Mouse (Mus musculus): Measurements from ENCODE around the gene Il12b.

The Il12b gene

GRCm38 (mm10) chr11:44399763-44400162 is at the start of gene Il12b:
Gene Il12b, plus strand, starts transcription at chr11:44400063.
- no peak for DNase-seq

DNA sequence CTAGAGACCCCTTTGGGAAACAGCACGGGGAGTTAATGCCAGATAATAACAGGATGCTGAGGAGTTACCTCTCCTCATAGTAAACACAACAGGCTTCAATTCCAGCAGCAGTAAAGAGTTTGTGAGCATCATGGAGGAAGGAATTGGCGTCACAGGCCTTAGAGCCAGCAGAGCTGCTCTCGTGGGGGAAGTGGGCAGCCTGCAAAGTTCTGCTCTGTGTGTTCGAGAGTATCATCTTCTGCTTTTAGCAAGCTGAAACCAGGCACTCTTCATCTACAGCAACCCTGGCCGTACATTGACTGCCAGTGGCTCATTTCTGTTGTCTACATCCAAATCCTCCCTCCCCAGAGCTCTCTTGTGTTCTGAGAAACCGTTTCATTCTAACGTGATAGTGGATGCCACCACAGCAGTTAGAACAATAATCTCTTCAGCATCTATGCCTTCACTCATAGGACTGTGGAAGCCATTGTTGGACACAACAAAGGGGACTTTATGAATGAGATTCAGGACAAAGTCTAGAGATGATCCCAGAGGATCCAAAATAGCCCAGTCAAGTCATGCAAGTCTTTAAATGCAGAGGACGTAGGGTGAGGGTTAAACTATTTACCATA is 44.9 kb upstream of the Il12b start:
- no peak for DNase-seq

DNA sequence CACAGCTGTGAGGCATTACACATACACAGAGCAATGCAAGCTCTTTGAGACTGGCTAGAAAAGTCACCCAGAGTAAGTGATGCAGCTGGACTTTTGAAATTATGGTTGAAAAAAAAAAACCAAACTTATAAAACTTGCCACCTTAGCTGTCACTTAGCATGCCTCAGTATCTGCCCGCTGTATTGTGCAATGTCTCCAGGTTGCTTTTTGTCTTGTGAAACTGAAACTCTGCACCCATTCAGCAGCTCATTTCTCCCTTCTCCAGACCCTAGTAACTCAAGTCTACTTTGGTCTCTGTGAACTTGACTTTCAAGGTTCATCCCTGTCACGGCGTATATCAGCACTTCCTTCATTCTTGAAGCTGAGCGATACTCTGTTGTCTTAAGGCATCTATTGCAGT is 43.7 kb upstream of the Il12b start:
- DNase-seq, result no peak

DNA sequence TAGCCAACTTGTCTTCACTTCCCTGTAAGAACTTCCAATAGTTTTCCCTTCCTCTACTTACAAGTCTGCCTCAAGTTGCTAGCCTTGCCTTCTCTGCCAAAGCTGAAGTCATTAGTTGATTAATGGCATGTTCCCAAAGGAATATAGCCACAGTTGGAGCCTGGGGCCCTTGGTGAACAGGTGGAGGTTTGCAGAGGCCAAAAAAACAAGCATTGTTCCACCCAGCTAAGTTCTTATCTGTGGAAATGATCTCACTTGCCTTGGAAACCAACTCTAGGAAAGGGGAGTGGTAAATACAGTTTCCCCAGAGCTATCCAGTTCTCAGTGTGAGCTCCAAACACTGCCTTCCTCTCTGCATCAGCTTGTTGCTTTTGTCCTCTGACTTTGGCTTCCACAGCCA is 35.3 kb upstream of the Il12b start:
- DNase-seq, result no peak

DNA sequence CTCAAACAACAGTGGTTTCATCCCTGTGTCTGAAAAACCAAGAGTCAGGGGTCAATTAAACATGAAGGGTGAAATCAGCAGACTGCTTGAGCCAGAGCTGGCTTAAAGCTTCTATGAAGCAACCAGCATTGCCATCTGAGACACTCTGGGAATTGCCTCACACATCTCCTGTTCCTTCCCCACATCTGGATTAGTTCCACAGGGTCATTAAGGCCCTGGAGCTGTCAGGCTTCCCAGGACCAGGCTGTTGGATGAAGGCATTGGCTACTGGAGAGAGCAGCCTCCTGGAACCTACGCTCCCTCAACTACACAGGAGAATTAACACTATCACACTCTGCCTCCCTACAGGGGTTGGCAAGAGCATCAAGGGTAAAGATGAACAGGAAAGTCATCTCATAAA is 32.2 kb upstream of the Il12b start:
- no peak for DNase-seq

DNA sequence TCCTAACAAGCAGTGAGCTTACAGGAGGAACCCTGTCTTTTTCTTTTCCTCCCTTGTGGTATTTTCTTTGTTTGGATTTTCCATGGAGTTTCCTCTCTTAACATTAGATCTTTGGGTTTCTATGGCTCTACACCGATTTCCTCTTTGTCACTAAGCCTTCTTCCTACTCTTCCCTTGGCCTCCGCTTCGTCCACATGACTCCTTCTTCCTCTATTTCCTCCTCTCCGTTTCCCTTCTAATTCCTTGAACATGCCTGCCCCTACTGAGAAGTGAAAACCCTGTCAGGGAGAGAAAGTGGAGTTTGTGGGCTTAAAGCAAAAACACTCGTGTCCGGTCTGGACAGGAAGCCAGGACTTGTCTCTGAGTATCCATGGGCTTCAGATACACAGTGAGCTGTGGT is 27.0 kb upstream of the Il12b start:
- no peak for DNase-seq

DNA sequence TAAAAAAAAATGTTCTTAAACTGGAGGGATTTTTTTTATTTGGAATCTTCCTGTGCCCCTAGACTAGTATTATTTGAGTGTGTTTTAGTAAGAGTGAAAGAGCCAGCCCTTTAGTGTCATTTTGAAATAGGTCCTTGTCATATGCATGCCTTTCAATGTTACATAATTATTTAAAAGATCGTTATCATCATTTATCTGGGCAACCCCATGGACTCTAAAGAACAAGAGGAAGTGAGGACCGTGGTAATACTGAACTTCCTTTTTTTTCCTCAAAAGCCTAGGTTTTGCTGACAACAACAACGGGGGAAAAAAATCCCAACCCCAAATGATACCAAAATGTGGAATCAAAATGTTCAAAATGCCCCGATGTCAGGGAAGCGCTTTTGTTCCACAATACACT is 22.0 kb upstream of the Il12b start:
- no peak for DNase-seq

DNA sequence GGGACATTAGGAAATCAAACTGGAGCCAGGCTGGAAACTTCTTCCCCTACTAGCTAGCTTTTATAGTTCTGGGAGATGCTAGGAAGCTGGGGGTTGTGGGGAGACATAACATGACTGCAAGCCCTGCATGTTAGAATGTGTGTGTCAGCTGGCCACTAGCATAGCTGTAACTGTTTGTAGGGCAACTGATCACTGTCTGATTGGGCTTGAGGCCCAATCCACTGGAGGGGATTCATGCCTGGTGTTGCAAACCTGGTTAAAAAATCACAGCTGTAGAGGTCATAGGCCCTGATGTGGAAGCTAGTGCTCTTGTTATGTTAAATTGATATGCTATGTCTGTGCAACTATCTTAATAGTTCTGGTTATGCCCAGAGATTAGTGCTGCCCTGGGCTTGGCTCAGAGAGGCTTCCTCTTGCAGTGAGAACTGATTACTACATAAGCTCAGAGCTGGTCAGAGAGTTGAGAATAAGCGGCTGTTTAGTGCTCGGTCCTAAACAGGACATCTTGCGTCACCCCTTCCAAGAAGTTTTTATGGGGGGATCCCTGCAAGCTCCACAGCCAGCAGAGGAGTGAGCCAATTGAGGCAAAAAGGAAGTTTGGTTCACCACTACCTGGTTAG is 19.3 kb upstream of the Il12b start:
- DNase-seq, result no peak

- no peak for DNase-seq
Observed at GRCm38 (mm10) chr11:44382200-44382599, 17.7 kb upstream of the Il12b start.

- DNase-seq, result no peak
Observed at GRCm38 (mm10) chr11:44387031-44387430, 12.8 kb upstream of the Il12b start.

DNA sequence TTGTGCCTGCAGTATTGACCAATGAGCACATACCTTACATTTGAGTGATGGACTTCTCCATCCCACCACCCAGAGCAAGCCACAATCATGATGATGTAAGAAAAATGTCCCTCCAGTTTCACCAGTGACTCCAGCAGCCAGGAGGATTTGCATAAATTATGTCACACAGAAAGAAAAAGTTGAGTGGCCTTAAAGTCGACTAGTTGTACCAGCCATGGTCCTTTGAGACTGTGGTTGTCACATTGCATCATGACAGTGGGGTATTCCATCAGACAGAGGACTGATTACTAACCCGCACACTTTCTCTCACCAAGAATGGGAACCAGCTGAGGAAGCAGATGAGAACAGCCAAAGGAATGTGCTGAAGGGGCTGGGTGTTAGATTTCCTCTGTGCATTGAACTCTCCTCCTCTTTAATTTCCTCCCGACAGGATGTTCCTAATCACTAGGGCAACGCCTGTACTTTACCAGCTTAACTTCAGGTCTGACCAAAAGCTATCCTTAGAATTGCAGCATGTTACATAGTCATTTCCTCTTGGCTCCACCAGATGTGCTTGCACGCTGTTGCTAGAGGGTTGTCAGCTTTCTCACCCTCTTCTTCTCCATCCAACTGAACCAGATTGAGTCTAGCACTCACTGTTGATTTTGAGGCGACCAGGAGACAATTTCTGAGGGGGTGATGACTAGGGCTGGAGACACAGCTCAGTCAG is 9.7 kb upstream of the Il12b start:
- no peak for DNase-seq

- DNase-seq, result no peak
Observed at GRCm38 (mm10) chr11:44393101-44393810, 6.6 kb upstream of the Il12b start.

GRCm38 (mm10) chr11:44395401-44395800 is 4.5 kb upstream of the Il12b start:
- DNase-seq, result peak; percentile 18

DNA sequence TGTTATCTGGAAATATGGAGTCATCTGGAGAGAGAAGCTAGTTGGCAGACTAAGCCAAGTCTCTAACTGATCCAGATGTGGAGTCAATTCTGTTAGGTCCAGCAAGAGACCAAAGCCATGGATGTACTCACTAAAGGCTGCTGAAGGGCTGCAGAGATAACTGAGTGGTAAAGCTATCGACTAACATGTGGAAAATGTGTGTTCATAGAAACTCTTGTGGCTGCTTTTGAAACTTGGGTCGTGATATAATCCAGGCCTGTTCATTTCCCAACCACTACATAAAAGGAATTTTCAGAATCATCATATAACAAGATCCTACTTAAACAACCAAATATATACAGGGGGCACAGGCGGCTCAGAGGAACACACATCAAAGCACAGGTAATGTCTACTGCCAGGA is 2.3 kb upstream of the Il12b start:
- DNase-seq, result no peak

- no peak for DNase-seq
Observed at GRCm38 (mm10) chr11:44398356-44398755, 1.5 kb upstream of the Il12b start.

DNA sequence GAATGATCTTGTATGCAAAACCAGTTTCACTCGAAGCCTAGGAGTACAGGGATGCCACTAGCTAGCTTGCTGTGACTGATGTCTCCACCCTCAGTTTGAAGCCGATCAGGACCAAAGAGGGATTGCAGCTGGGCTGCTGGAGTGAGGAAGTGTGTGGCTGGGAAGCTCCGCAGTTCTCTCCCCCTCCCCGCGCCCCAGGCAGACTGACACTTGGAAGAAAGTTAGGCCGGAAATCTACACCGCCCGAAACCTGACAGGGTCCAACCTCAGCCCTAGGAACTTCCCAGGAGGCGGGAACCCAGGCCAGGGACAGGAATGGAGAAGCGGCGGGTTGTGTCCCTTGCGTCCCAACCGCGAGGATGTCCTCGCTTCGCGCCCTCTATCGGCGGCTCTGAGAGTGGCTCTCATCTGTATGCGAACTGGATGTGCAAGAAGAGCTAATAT is 1.1 kb upstream of the Il12b start:
- DNase-seq, result peak; percentile 90

- no peak for DNase-seq
Observed at GRCm38 (mm10) chr11:44401635-44402548, 2.0 kb downstream of the Il12b start.

GRCm38 (mm10) chr11:44405113-44405512 is 5.2 kb downstream of the Il12b start:
- no peak for DNase-seq

DNA sequence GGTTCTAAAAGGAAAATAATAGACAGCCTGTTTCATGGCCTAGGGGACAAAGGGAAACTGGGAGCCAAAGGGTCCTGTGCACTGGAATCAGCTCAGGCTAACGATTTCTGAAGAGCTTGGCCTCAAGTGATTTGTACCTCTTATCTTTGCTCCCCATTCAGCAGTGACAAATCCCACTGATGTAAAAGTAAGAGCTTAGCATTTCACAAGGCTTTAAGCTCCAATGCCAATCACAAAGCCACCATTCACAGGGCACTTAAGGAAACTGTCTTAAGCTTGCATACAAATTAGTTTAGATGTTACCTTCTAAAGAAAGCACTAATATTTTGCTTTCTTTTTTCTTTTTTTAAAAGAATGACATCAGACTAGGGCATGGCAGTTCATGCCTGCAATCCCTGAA is 6.1 kb downstream of the Il12b start:
- DNase-seq, result no peak

- DNase-seq, result no peak
Observed at GRCm38 (mm10) chr11:44406457-44406856, 6.6 kb downstream of the Il12b start.

DNA sequence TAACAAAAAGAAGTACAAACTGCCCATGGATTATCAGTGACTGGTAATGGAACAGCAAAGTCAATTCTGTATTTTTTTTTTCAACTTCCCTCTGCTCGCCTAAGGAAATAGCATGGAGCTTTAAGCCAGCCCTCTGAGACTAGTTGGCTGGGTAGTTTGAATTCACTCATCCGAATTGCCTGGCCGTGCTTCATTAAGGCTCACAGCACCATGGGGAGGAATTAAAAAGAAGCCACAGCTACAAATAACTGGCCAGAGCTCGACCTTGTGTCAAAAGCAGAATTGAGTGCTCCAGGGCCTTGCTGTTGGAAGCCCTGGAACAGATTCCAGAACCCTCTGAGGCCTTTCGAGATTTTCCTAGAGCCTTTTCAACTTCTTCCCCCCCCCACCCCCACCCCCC is 8.8 kb downstream of the Il12b start:
- DNase-seq, result no peak

DNA sequence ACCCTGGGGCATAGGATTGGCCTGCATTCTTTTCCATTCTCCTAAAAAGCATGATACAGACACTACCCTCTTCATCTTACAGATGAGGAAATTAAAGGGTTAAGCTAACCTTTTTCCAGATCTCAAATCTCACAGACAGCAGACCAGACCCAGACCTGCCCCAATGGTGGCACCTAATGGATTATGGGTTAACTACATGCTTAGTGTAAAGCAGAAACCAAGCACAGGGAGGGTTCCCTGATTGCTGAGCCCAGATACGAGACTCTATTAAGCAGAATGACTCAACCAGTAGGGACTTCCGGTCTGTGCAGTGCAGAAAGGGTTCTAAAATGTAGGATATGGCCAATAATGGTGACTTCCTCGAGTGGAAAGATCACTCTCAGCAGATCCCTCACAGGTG is 10.6 kb downstream of the Il12b start:
- DNase-seq, result no peak

DNA sequence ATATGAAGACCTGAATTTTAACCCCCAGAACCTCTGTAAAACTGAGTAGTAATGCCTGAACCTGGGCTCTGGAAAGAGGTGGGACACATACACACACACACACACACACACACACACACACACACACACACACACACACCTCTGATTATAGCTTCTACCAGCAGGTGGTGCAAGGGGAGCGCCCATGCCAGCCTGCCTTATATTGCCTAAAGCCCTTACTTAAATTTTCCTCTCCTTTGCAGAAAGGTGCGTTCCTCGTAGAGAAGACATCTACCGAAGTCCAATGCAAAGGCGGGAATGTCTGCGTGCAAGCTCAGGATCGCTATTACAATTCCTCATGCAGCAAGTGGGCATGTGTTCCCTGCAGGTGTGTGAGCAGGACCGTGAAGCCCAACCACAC is 12.4 kb downstream of the Il12b start:
- DNase-seq, result peak; percentile 69

Data from thymus, postnatal 4 days (tissue).